Mouse (Mus musculus): ENCODE data around the gene Angel1.

Angel1 gene

DNA sequence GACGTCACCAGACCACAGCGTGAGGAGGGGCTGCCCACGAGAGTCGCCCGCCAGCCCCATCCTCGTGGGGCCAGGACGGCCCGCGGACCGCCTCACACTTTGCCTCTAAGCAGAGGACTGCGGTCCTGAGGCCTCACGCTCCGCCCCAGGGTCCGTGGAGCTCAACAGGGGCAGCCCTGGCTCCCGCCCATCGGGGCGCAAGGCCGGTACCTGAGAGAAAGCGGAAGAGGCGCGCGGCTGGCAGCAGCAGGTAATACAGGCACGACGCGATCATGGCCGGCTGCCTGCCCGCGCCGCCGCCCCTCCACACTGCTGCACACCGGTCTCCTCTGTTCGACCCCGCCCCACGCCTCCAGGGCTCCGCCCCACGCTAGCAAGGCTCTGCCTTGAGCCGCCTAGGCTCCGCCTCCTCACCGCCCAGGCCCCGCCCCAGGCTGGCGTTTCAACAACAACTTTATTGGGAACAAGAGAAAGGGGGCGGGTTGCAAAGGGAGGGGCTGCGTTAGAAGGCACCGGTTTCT lies at the start of gene Angel1:
Gene Angel1 (minus strand): TSS at position 341 of the 521 bp plus-strand sequence.
- DNase-seq (ENCODE audit: low spot score) = peak; percentile 89

DNA sequence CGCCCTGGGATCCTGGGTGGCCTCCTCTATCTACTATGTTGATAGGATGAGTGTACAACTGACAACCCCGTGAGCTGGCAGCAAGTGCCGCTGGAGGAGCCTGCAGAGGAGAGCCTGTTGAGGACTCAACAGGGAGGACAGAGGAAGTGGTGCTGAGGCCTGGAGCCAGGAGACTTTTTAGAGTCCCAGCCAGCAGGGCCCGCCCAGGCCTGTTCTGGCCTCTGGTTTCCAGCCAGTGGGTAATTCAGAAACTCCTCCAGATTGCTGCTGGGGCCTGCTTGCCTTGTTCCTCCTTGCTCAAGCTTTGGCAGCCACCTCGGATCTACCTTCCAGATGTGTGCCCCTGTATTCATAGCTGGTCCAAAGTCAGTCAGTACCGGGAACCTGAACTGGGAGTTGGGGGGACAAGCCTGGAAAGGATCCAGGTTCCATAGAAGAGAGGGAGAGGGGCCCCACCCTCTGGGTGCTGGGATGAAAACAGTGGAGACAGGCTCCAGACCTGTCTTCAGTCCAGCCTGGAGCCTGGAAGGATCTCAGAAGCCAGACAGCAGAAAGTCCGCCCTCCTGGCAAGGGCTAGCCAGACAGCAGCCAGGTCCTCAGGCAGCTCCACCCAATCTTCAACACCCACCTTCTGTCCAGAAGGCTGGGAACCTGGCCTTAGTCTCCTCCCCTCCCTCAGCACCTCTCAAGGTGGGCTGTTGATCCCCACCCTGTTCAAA lies 49.5 kb upstream of the Angel1 start:
- DNase-seq (ENCODE audit: low spot score) = no peak

DNA sequence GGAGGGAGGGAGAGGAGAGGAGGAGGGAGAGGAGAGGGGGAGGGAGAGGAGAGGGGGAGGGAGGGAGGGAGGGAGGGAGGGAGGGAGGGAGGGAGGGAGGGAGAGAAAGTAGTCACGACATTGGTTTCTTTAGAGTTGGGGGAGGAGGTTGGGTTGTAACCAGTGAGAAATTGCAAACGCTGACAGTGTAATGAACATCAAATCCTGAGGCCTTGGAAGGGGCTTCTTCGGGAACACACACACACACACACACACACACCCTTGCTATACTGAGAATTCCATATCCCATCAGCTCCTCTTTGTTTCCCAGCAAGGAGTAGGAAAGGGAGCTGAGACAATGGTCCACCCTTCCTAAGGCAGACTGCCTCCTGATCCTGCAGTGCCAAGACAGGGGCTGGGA lies 46.3 kb upstream of the Angel1 start:
- DNase-seq (ENCODE audit: low spot score) = no peak

DNA sequence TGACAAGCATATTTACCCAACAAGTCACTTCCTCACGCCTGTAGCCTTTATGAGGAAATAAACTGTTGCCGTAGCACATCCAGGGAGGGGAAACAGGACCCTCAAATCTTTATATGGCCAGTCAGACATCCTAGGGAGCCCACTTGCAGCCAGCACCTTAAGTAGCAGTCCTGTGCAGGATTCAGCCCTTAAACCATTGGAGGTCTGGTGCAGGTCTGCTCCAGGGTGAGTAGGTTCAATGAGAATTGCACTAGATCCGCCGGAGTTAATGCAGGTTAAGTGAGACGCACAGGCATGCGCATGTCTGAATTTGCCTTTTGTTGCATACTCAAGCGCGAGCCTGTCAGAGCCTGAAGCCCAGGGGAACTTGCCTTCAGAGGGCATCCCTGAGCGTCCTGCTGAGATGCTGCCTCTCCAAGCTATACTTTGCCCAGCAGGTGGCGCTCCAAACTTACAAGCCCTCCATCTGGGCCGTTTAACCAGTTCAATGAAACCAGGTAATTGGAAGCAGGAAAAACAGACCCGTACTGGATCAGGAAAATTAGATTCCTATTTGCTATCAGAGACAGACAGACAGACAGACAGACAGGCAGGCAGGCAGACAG lies 45.7 kb upstream of the Angel1 start:
- peak; percentile 89 for DNase-seq (ENCODE audit: low spot score)

DNA sequence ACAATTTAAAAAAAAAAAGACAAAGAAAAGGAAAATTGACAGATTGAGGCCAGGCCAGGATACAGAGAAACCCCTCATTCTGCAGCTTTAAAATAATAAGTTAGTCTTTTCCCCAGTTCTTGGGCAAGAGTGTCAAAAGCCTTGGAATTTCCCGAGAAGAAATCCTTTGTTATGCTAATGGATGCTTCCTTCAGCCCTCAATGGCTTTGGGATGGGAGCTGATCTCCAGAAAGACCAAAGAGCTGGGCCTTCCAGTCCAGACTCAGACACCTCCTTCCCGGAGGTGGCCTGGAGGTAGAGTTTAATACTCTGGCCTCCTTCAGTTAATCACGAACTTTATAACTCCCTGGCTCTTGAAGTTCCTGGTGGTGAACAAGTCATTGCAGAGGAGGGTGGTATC lies 44.7 kb upstream of the Angel1 start:
- no peak for DNase-seq (ENCODE audit: low spot score)

DNA sequence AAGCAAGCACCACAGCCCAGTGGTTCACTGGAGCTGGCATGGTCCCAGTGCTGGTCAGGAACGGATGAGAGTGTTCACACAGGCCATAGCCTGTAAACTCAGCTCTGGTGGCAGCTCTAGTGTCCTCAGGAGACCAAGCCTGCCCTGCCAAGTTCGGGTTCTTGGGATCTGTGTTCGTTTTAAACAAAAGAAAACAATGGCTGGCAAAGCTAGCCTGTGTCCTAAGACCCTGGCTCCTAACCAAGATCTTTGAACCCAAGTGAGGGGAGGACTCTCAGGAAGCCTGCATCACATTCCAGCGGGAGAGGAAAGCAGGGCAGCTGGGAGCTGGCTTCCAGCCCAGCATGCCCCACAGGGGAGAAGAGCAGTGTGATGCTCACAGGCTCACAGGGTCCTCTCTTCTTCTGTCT lies 44.0 kb upstream of the Angel1 start:
- DNase-seq (ENCODE audit: low spot score) = no peak

DNA sequence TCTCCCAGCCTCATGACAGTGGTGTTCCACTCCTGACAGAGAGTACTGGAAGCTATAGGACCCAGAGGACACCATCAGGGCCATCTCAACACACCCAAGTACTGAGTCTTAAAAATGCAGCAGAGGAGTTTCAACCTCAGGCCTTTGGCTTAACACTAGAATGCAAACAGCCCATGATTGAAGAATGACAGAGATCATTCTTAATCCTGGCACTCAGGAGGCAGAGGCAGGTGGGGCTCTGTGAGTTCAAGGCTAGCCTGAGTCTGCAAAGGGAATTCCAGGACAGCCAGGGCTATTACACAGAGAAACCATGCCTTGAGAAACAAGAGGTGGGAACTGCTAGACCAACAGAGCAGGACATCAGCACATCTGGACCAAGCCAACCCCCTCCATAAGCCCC lies 43.6 kb upstream of the Angel1 start:
- DNase-seq (ENCODE audit: low spot score) = no peak

DNA sequence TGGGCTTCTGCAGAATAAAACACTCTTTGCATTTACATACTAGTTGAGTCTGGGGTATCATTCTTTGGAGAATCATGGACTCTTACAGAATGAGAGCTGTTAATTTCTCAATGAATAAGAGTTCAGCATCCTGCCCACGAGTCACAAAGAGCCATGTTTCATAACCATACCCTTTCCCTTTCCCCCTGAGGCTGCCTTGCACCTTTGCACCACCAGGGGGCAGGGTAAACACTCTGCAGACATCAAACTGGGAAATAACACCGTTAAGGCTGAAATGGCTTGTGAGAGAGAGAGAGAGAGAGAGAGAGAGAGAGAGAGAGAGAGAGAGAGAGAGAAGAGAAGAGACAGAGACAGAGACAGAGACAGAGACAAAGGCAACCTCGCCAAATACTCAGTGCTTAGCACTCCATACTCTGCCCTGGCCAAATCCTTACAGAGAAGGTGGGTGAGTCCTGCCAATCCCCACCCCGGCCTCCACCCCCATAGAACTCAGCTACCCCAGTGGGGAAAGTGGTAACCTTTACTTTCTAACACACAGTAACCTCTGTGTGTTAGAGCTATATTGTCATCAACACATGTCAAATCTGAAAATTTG lies 42.8 kb upstream of the Angel1 start:
- DNase-seq (ENCODE audit: low spot score) = peak; percentile 86

DNA sequence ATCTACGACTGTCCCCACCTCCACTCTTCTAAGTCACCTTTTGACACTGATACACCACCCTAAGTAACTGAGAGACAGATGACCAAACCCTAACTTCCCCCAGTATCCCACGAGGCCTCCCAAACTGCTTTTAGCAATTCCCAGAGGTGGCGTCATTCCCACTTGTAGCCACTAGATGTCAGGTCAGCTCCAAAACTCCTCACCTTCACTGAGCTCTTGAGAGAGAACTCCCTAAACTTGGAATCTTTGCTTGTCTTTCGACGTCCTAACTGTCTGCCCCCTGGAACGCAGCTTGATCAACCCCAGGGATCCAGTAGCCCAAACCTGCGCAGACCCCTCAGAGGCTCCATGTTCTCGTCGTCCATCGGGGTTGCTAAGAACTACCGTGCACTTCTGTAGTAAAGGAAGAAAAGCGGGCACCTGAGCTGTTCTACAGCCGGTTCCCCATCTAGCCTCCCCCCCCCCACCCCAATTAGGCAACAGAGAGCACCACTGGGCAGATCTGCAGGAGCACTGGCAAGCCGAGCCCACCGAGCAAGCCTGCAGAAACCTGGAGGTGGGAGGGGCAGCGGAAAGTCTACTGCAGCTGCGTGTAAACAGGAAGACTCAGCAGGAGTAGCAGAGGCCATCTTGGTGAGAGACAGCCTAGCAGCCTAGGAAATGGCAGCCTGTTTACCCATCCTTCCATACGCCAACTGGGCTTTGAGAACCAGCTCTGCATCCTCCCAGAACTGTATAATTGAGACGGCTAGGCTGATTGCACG lies 41.8 kb upstream of the Angel1 start:
- peak; percentile 26 for DNase-seq (ENCODE audit: low spot score)

DNA sequence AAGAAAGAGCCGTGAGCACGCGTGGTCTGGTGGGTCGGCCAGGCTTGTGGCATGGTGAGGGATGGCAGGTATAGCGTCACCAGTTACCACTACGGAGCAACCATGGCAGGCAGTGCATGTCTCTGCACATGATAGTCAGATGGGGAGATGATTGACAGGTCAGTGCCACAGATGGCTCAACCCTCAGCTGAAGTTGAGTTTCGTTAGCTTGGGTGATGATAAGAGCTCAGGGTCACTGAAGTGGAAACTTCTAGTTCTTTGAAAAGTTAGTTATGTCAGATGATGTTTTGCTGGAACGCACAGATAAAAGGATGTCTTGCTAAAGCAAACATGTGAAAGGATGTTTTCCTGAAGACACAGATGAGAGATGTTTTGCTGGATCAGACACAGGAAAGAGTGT lies 40.2 kb upstream of the Angel1 start:
- DNase-seq (ENCODE audit: low spot score) = no peak

DNA sequence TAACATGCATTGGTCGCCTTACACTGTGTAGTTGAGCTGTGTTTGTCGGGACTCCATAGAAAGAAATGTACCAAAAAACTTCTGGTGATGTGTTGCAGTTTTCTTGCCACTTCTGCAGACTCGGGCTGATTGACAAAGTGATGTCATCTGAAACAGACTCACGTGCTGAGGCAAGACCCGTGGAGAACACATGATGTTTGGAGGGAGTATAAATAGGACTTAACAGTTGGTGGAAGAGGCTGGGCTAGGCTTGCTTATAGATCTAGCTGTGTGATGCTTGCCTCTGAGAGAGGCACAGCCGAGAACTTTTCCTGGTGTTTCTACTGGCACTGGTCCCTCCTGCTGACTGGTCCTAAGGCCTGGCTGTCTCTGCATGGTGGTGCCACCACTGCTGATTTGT lies 37.8 kb upstream of the Angel1 start:
- no peak for DNase-seq (ENCODE audit: low spot score)

DNA sequence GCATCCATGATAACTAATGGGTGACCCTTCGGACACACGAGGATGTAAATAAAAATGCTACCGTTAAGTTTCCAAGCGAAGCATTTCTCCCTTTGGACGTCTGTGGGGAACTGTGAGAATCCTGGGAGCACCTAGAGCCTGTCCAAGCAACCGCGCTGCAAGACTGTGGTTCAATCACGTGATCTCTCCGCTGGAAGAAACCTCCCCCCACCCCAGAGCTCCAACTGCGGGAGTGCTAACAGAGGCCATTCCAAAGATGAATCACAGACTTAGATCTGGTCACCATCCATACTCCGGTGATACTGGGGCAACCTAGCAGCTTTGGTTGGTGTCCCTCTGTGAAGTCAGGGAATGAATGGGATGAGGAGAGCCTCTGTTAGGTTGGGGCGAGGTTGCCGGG lies 34.8 kb upstream of the Angel1 start:
- no peak for DNase-seq (ENCODE audit: low spot score)

DNA sequence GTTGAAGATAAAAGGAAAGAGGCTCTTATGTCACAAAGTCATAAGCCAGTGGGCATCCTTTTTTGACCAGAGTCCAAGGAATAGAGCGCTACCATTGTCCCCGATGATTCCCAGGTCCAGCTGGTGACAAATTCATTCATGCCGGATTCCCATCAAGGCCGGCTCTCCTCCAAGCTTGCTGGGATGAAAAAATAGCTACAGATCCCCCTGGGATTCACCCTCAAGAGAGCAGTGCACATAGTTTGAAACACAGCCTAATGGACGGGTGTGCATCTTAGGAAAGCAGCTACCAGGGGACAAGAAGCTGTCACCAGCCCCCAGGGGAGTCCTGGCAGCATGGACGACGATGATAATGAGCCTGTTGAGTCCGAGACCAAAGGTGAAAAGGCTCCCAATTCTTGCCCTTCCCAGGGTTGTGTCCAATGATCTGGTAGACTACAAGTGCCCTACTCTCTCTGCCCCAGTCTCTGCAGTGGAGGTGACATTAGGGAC lies 8.1 kb upstream of the Angel1 start, which contains the start of gene Lrrc74a:
Gene Lrrc74a (plus strand): TSS at position 51 of the 492 bp plus-strand sequence.
- no peak for DNase-seq (ENCODE audit: low spot score)

DNA sequence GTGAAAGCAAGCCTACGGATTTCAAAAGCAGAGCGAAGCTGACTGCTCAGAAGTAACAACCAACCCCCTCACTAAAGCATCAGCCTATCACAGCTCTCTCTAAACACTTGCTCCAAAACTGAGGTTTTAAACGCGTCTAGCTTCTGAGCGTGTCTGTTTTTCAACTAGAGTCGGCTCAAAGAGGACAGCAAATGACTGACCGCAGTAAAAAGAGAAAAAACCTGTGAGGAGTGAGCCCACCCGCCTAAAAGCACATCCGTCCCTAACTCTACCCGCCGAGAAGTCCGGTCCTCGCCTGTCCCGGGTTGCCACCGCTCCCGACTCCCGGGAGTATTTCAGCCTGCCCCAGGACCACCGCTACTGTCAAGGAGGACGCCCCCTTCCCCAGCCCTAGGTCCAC lies 554 bp downstream of the Angel1 start:
- no peak for DNase-seq (ENCODE audit: low spot score)

DNA sequence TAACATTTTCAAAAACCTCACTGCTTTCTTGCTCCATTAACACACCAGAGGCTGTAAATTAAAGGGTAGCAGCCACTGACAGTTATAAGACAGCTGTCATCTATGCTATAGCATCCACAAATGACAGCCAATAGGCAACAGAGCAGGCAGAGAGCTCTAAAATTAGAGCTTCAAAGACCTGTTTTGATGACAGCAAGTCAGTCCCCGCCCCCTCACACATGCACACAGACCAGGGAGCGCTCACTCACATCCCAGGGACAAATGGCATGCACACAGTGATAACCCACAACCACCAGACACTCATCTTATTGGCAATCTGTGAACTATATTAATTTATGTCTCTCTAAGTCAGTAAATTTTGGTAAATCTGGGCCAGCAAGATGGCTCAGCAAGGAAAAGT lies 2.0 kb downstream of the Angel1 start:
- DNase-seq (ENCODE audit: low spot score) = no peak

DNA sequence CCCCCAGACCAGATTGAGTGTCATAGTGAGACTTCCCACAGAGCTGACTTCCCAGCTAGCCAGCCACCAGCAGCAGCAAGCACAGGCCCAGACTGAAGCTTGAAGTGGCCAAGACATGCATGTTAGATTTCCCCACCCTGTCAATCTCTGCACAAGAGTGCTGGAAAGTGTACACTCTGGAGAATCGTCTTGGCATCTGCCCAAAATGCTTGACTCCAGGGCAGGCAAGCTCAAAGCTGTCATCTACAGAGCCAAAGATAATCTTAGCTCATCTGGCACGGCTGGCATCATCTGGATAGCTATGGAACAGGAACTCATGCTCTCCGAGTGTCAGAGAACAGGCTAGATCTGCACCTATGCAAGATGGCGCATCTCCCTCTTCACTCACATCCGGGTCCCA lies 4.8 kb downstream of the Angel1 start:
- no peak for DNase-seq (ENCODE audit: low spot score)

DNA sequence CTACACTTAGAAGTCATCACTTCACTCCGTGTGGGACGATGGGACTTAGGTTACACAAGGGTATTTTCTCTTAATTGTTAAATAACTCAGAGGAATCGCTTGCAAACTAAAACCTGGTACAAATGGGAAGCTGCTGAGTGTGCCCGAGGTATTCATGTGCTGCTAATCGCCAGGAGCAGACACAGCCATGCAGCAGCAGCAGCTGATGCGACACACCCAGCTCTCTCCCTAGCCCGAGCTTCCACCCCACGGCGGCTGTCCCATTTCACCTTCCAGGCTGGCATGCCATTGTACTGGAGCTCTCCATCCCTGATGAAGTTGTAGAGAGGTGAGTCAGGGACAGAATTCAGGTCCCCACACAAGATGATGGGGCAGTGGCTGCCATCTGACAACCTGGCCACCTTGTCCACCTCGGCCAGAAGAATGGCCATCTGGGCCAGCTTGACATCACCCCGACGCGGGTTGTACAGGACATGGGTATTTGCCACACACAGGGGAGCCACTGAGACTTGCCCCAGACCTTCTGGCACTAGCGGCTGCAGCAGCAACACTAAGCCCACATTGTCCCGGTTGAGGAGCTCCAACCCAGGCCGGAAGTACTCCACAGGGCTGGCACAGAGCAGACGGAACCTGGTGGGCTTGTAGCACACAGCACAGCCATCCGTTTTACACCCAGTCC lies 6.2 kb downstream of the Angel1 start:
- no peak for DNase-seq (ENCODE audit: low spot score)

DNA sequence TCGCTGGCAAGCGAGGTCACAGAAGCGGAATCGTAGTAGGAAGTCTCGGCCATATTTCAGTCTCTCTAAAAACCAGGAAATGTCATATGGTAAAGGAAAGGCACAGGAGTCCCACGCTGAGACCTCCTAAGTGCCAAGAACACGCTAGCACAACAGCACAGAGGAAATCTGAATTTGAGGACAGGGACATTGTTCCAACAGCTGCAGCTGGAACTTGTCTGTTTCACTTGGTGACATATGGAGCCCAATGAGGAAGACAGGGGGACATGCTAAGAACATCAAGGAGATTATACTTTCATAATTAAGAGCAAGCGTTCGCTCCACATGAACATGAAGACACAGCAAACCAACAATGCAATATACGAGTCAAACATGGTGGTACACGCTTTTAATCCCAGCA lies 9.3 kb downstream of the Angel1 start:
- no peak for DNase-seq (ENCODE audit: low spot score)

DNA sequence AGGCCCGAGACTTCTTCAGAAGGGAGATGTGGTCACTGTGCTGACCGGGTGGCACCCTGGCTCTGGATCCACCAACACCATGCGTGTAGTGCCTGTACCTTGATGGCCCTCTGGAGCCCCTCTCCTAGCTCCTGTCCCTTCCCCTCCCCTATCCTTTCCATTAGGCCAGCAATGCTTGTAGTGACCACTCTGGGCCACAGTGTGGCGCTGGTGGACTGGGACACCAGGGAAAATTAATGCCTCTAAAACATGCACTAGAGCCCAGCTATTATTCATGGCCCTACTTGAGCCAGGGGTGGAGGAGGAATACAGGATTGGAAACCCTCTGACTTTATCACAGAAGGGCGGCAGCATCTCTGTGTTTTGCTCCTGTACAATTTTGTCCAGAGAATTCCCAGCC lies 10.9 kb downstream of the Angel1 start:
- peak; percentile 60 for DNase-seq (ENCODE audit: low spot score)

DNA sequence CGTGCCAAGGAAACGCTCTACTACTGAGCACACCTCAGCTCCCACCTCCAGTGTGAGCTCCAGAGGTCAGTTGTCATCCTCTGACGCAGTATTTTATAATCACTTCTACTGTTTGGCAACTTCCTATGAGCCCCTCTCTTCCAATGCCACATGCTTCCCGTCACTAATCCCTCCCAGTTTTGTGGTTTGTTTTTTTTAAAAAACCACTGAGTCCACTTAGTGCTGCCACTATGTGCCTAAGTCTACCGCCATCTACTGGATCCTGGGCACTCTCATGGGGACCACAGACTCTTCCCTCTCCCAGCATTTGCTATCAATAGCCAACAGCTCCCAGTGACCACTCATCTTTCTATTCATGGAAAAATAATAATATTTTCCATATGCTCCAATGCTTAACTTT lies 12.2 kb downstream of the Angel1 start:
- DNase-seq (ENCODE audit: low spot score) = no peak

DNA sequence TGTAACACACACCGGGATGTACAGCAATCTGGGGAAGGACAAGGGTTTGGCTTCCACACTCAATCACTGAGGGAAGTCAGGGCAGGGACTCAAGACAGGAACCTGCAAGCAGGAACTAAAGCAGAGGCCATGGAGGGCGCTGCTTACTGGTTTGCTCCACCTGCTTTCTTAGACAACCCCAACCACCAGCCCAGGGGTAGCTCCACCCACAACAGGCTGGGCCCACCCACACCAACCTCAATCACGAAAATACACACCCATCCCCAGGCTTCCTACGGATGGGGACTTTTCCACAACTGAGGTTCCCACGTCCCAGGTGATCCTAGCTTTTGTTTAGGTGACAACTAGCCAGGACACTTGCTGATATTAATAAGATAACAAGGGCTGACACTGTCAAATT lies 20.4 kb downstream of the Angel1 start:
- no peak for DNase-seq (ENCODE audit: low spot score)

DNA sequence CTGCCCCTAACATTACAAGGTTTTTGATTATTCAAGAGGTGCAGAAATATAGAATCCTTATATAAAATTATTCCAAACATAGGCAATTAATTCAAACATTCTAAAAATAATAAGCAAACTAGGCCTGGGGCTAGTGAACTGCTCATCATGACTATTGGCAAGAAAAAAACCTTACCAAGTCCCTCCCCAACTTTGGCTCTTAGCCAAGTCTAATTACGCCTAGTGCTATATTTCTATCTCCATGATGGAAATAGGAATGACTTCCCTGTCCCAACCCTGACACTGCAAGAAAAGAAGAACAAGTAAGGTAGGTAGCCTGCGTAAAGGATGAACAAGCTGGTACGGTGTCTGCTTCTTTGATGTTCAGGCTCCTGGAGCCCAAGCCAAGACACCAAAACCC lies 23.6 kb downstream of the Angel1 start:
- no peak for DNase-seq (ENCODE audit: low spot score)
